Mouse (Mus musculus) forebrain, embryonic 14.5 days (tissue): Measurements from ENCODE around the gene Acad8. TPM values are rescaled to one million over a fixed set of nuclear protein-coding genes. Genes with fewer than 3 reads are reported as not detected.

Experiments
- ATAC-seq: fragments of 200-750 bp; cut with Nextera tagmentation; 2 replicates; pipeline ENCODE4 v1.8.0; 2017; ENCODE audit warnings: mild to moderate bottlenecking, moderate library complexity
- DNase-seq: peaks from one replicate; pipeline ENCODE4 v3.0.0-alpha.2; 2015; ENCODE audit warnings: low spot score
- H3K27ac ChIP-seq: fragments of 300-500 bp; sonication (generic); 2 replicates; pipeline ENCODE4 v1.5.1; 2014; ENCODE audit warnings: low read depth, mild to moderate bottlenecking, control low read depth, low read length, moderate library complexity
- H3K27me3 ChIP-seq: fragments of 300-500 bp; sonication (generic); replicated peaks from 2 replicates; pipeline ENCODE4 v1.6.1; 2014; ENCODE audit warnings: low read length, control low read depth, mixed read lengths; ENCODE audit not compliant: control insufficient read depth, insufficient read depth
- H3K36me3 ChIP-seq: fragments of 300-500 bp; sonication (generic); 2 replicates; pipeline ENCODE4 v1.6.1; 2014; ENCODE audit warnings: low read length, control low read depth; ENCODE audit not compliant: control insufficient read depth, insufficient read depth
- H3K4me1 ChIP-seq: fragments of 300-500 bp; sonication (generic); 2 replicates; pipeline ENCODE4 v1.6.1; 2014; ENCODE audit warnings: antibody characterized with exemption, low read length, control low read depth; ENCODE audit not compliant: control insufficient read depth, insufficient read depth
- H3K4me2 ChIP-seq: fragments of 300-500 bp; sonication (generic); 2 replicates; pipeline ENCODE4 v1.6.1; 2014; ENCODE audit warnings: mild to moderate bottlenecking, control low read depth, low read length
- H3K4me3 ChIP-seq: fragments of 300-500 bp; sonication (generic); 2 replicates; pipeline ENCODE4 v1.5.1; 2014; ENCODE audit warnings: low read depth, low read length, control low read depth
- H3K9ac ChIP-seq: fragments of 300-500 bp; sonication (generic); 2 replicates; pipeline ENCODE4 v1.6.1; 2014; ENCODE audit warnings: mild to moderate bottlenecking, low read length, control low read depth, moderate library complexity
- H3K9me3 ChIP-seq: fragments of 300-500 bp; sonication (generic); replicated peaks from 2 replicates; pipeline ENCODE4 v1.6.1; 2016; ENCODE audit warnings: low read length, control low read depth, mixed read lengths; ENCODE audit not compliant: control insufficient read depth
- WGBS: fragments of 180-500 bp; shearing (Covaris S2); extraction: QIAGEN DNeasy Blood & Tissue Kit; methylation state at CpG from one replicate; pipeline ENCODE4 v1.1.7; 2014; 5-methylcytosine and 5-hydroxymethylcytosine counted together
- polyA plus RNA-seq: library from polyadenylated mRNA; unstranded; fragments of >200 nt; fragmentation: Nextera tagmentation; extraction: Ambion mirVana; gene quantifications from 2 replicates; pipeline ENCODE4 v1.2.1, GENCODE M21; 2014

The Acad8 gene
- polyA plus RNA-seq, 1 experiment from 2014 or later, result 34.4 TPM

- Histone ChIP-seq H3K4me1 (no peaks in the 10 kb centered on the region), H3K27ac (no peak overlapping the region), H3K4me3 (no peak overlapping the region), H3K9me3 (no peaks in the 10 kb centered on the region), H3K4me2 (no peak overlapping the region), H3K9ac (no peak overlapping the region), H3K36me3 (peaks cover 96% of the 10 kb centered on the region), H3K27me3 (no peaks in the 10 kb centered on the region)
- no peak for DNase-seq
- WGBS, result 96% methylated on average over 4 of the region's 4 CpGs
- ATAC-seq, result no peak
These were observed 12.2 kb upstream of the Acad8 start for GRCm38 (mm10) chr9:27011572-27011971.

GRCm38 (mm10) chr9:27009231-27009630, 9.9 kb upstream of the Acad8 start:
- Histone ChIP-seq H3K27ac (no peak overlapping the region), H3K27me3 (no peaks in the 10 kb centered on the region), H3K4me3 (no peak overlapping the region), H3K36me3 (peaks cover 98% of the 10 kb centered on the region), H3K4me2 (no peak overlapping the region), H3K4me1 (no peaks in the 10 kb centered on the region), H3K9me3 (no peaks in the 10 kb centered on the region), H3K9ac (no peak overlapping the region)
- WGBS, result 84% methylated on average over 5 of the region's 5 CpGs
- ATAC-seq (no peak), DNase-seq (no peak)

- Histone ChIP-seq H3K36me3 (peaks cover 85% of the 10 kb centered on the region), H3K4me2 (no peak overlapping the region), H3K27me3 (no peaks in the 10 kb centered on the region), H3K4me1 (no peaks in the 10 kb centered on the region), H3K9me3 (no peaks in the 10 kb centered on the region), H3K4me3 (no peak overlapping the region), H3K9ac (no peak overlapping the region), H3K27ac (no peak overlapping the region)
- no peak for ATAC-seq
- 93% methylated on average over 5 of the region's 5 CpGs for WGBS
- no peak for DNase-seq
These were observed 7.5 kb upstream of the Acad8 start for GRCm38 (mm10) chr9:27006866-27007265.

GRCm38 (mm10) chr9:27005933-27006332, 6.6 kb upstream of the Acad8 start:
- Histone ChIP-seq H3K36me3 (peaks cover 77% of the 10 kb centered on the region), H3K9me3 (no peaks in the 10 kb centered on the region), H3K4me1 (peaks cover 6% of the 10 kb centered on the region), H3K27ac (no peak overlapping the region), H3K4me2 (no peak overlapping the region), H3K9ac (no peak overlapping the region), H3K27me3 (no peaks in the 10 kb centered on the region), H3K4me3 (no peak overlapping the region)
- WGBS, result 77% methylated on average over 1 of the region's 1 CpGs
- ATAC-seq, result peak; percentile 65
- peak; percentile 71 for DNase-seq

- ATAC-seq, result no peak
These were observed 5.9 kb upstream of the Acad8 start for GRCm38 (mm10) chr9:27005231-27005630.

GRCm38 (mm10) chr9:26998669-26999460, 501 bp downstream of the Acad8 start:
- Histone ChIP-seq H3K4me1 (peaks cover 16% of the 10 kb centered on the region), H3K36me3 (peaks cover 8% of the 10 kb centered on the region), H3K9me3 (no peaks in the 10 kb centered on the region), H3K27me3 (no peaks in the 10 kb centered on the region), H3K9ac (peak overlapping the region; percentile 57), H3K27ac (no peak overlapping the region), H3K4me2 (peak overlapping the region; percentile 92), H3K4me3 (peak overlapping the region; percentile 57)
- DNase-seq (no peak), ATAC-seq (peak; percentile 60; the same call in 1 of the 2 replicates)
- WGBS, result 3% methylated on average over 29 of the region's 29 CpGs

More at GRCm38 (mm10) chr9:27005231-27005630, 5.9 kb upstream of the Acad8 start:
- H3K27me3 ChIP-seq, result no peaks in the 10 kb centered on the region
- no peak overlapping the region for H3K9ac ChIP-seq
- DNase-seq, result no peak
- 0 out of 2 replicates have a peak overlapping the region, but pooled peaks have one; percentile 16 for H3K27ac ChIP-seq
- H3K4me2 ChIP-seq, result no peak overlapping the region
- H3K9me3 ChIP-seq, result no peaks in the 10 kb centered on the region
- 87% methylated on average over 3 of the region's 3 CpGs for WGBS
- H3K36me3 ChIP-seq, result peaks cover 71% of the 10 kb centered on the region
- peaks cover 13% of the 10 kb centered on the region for H3K4me1 ChIP-seq
- H3K4me3 ChIP-seq, result no peak overlapping the region

GRCm38 (mm10) chr9:26997501-26997900, 1.9 kb downstream of the Acad8 start:
- Histone ChIP-seq H3K4me1 (peaks cover 16% of the 10 kb centered on the region), H3K9me3 (no peaks in the 10 kb centered on the region), H3K36me3 (no peaks in the 10 kb centered on the region), H3K27ac (no peak overlapping the region), H3K27me3 (no peaks in the 10 kb centered on the region), H3K4me2 (no peak overlapping the region), H3K4me3 (no peak overlapping the region), H3K9ac (no peak overlapping the region)
- ATAC-seq (no peak), DNase-seq (no peak)
- WGBS, result 92% methylated on average over 2 of the region's 2 CpGs

GRCm38 (mm10) chr9:26997062-26997461, 2.3 kb downstream of the Acad8 start:
- H3K36me3 ChIP-seq, result peaks cover under 1% of the 10 kb centered on the region; the same call in 1 of the 2 replicates
- H3K9me3 ChIP-seq, result no peaks in the 10 kb centered on the region
- 90% methylated on average over 3 of the region's 3 CpGs for WGBS
- H3K4me2 ChIP-seq, result no peak overlapping the region
- H3K4me3 ChIP-seq, result no peak overlapping the region
- ATAC-seq (no peak), DNase-seq (no peak)
- no peaks in the 10 kb centered on the region for H3K27me3 ChIP-seq
- no peak overlapping the region for H3K9ac ChIP-seq
- H3K4me1 ChIP-seq, result peaks cover 16% of the 10 kb centered on the region
- H3K27ac ChIP-seq, result no peak overlapping the region

- Histone ChIP-seq H3K9me3 (no peaks in the 10 kb centered on the region), H3K36me3 (peaks cover 28% of the 10 kb centered on the region), H3K27ac (no peak overlapping the region), H3K4me3 (no peak overlapping the region), H3K4me2 (no peak overlapping the region), H3K4me1 (no peaks in the 10 kb centered on the region), H3K9ac (no peak overlapping the region), H3K27me3 (no peaks in the 10 kb centered on the region)
- 80% methylated on average over 3 of the region's 3 CpGs for WGBS
- DNase-seq (no peak), ATAC-seq (no peak)
These were observed 5.5 kb downstream of the Acad8 start for GRCm38 (mm10) chr9:26993900-26994299.
